Mouse (Mus musculus) lung, postnatal 4 days (tissue): ENCODE measurements around the gene Hspbp1.

ENCODE experiments used
- DNase-seq, 2 experiments: peaks; one replicate each; pipeline ENCODE4 v3.0.0; 2021

The Hspbp1 gene

GRCm38 (mm10) chr7:4666871-4667270 lies 18.0 kb downstream of the Hspbp1 start:
- no peak for DNase-seq

GRCm38 (mm10) chr7:4663742-4664141 lies 21.1 kb downstream of the Hspbp1 start:
- no peak for DNase-seq

GRCm38 (mm10) chr7:4663179-4663578 lies 21.7 kb downstream of the Hspbp1 start:
- no peak for DNase-seq

- no peak for DNase-seq
Measured at GRCm38 (mm10) chr7:4659911-4660443, 24.9 kb downstream of the Hspbp1 start.

- DNase-seq: peak; percentile 98 to 99
Measured at GRCm38 (mm10) chr7:4658912-4659551, 25.8 kb downstream of the Hspbp1 start, which contains the start of gene Ppp6r1. TSS of gene Ppp6r1 (minus strand) at chr7:4659019.

GRCm38 (mm10) chr7:4658128-4658907 lies 26.6 kb downstream of the Hspbp1 start:
- DNase-seq: peak in 1 of 2 experiments; percentile 69

GRCm38 (mm10) chr7:4657521-4658127 lies 27.2 kb downstream of the Hspbp1 start:
- DNase-seq: peak; percentile 23 to 39

- DNase-seq: no peak
Measured at GRCm38 (mm10) chr7:4656818-4657217, 28.1 kb downstream of the Hspbp1 start.

GRCm38 (mm10) chr7:4655916-4656315 lies 29.0 kb downstream of the Hspbp1 start:
- no peak for DNase-seq

- no peak for DNase-seq
Measured at GRCm38 (mm10) chr7:4655393-4655792, 29.5 kb downstream of the Hspbp1 start.

- DNase-seq: no peak
Measured at GRCm38 (mm10) chr7:4654221-4654620, 30.6 kb downstream of the Hspbp1 start.

- DNase-seq: peak in 1 of 2 experiments; percentile 63
Measured at GRCm38 (mm10) chr7:4653780-4654179, 31.1 kb downstream of the Hspbp1 start.

GRCm38 (mm10) chr7:4653351-4653750 lies 31.5 kb downstream of the Hspbp1 start:
- no peak for DNase-seq

- no peak for DNase-seq
Measured at GRCm38 (mm10) chr7:4652726-4653125, 32.1 kb downstream of the Hspbp1 start.

- DNase-seq: no peak
Measured at GRCm38 (mm10) chr7:4651581-4651980, 33.3 kb downstream of the Hspbp1 start.

GRCm38 (mm10) chr7:4647992-4648391 lies 36.9 kb downstream of the Hspbp1 start:
- DNase-seq: no peak

- peak; percentile 63 to 73 for DNase-seq
Measured at GRCm38 (mm10) chr7:4647291-4647690, 37.6 kb downstream of the Hspbp1 start.

GRCm38 (mm10) chr7:4646806-4647205 lies 38.1 kb downstream of the Hspbp1 start:
- DNase-seq: no peak

GRCm38 (mm10) chr7:4643225-4643624 lies 41.6 kb downstream of the Hspbp1 start:
- no peak for DNase-seq

- no peak for DNase-seq
Measured at GRCm38 (mm10) chr7:4641956-4642355, 42.9 kb downstream of the Hspbp1 start.

GRCm38 (mm10) chr7:4641155-4641554 lies 43.7 kb downstream of the Hspbp1 start:
- DNase-seq: no peak

- no peak for DNase-seq
Measured at GRCm38 (mm10) chr7:4636179-4636578, 48.7 kb downstream of the Hspbp1 start.

GRCm38 (mm10) chr7:4631031-4631430 lies 53.8 kb downstream of the Hspbp1 start, which contains the start of gene Tmem86b:
TSS of gene Tmem86b (minus strand) at chr7:4631422.
- DNase-seq: no peak
